Mouse (Mus musculus): Measurements from ENCODE around the gene Numbl.

DNA sequence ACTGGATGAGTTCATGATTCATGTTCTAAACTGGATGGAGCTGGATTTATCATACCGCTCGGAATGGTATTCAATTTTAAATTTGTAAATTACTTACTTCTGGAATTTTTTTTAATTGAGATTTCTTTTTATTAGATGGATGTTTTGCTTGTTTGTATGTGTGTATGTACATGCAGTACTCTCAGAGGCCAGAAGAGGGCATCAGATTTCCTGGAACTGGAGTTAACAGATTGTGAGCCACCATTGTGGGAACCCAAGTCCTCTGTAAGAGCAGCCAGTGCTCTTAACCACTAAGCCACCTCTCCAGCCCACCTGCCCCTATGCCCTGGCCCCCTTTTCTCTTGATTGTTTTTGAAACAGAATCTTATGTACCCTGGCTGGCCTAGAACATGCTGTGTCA lies 9.1 kb upstream of the Numbl start:
- TF ChIP-seq POLR2A (IDR thresholded peaks at IDR 0.05; ENCODE audit: borderline replicate concordance, insufficient read depth, low read length) (no peak), CTCF (IDR thresholded peaks at IDR 0.05; ENCODE audit: borderline replicate concordance, insufficient read depth, low read depth, low read length) (peak; percentile 36; the same call in 1 of the 2 replicates)

All from cerebellum, adult 2 months (tissue).